26 mouse cellular contexts compared by ENCODE assay signal in genomic region chr6:99368118-99368753, GRCm38 (mm10).
DNase-seq lines count a peak whose midpoint lies in the region; ATAC-seq lines count a peak whose summit lies in the region.
"Had no signal": no experiment of that assay in that cellular context is flagged by ENCODE, and none has a peak within 500 bp of the region (broad histone marks: within the 10 kb centered on the region; RNA-seq: fewer than 3 reads in every experiment).

No protein-coding gene starts in this region.

- H3K4me3 ChIP-seq in neural tube, embryonic 15.5 days (replicated peaks): no peak overlapping the region
- H3K4me3 ChIP-seq: embryonic facial prominence, embryonic 13.5 days; erythroblast, embryonic 14.5 days; forebrain, embryonic 12.5 days; heart, embryonic 15.5 days; midbrain, embryonic 15.5 days; stomach, embryonic 15.5 days had no signal

- H3K4me2 ChIP-seq in neural tube, embryonic 15.5 days: no peak overlapping the region
- H3K4me2 ChIP-seq: embryonic facial prominence, embryonic 13.5 days; forebrain, embryonic 12.5 days; heart, embryonic 15.5 days; hindbrain, embryonic 14.5 days; midbrain, embryonic 15.5 days; stomach, embryonic 15.5 days had no signal

- no peak overlapping the region for H3K9ac ChIP-seq in neural tube, embryonic 15.5 days (replicated peaks)
- H3K9ac ChIP-seq: embryonic facial prominence, embryonic 13.5 days; forebrain, embryonic 12.5 days; heart, embryonic 15.5 days; hindbrain, embryonic 14.5 days; midbrain, embryonic 15.5 days; stomach, embryonic 15.5 days had no signal

- ATAC-seq in megakaryocyte progenitor cell, adult 5-6 weeks (replicated peaks; ENCODE audit: poor library complexity): peak; percentile 50
- no peak for ATAC-seq in neural tube, embryonic 15.5 days (ENCODE audit: low FRiP score)
- ATAC-seq: midbrain, embryonic 15.5 days; Patski had no signal

- WGBS in neural tube, embryonic 15.5 days: 84% methylated on average over 4 of the region's 4 CpGs

- H3K36me3 ChIP-seq in neural tube, embryonic 15.5 days: no peaks in the 10 kb centered on the region
- H3K36me3 ChIP-seq: embryonic facial prominence, embryonic 13.5 days; forebrain, embryonic 12.5 days; heart, embryonic 15.5 days; midbrain, embryonic 15.5 days; stomach, embryonic 15.5 days had no signal

- no peaks in the 10 kb centered on the region; the same call in 1 of the 2 replicates for H3K4me1 ChIP-seq in neural tube, embryonic 15.5 days
- H3K4me1 ChIP-seq: forebrain, embryonic 12.5 days; midbrain, embryonic 15.5 days had no signal

- H3K27ac ChIP-seq in neural tube, embryonic 15.5 days (replicated peaks): no peak overlapping the region
- H3K27ac ChIP-seq: embryonic facial prominence, embryonic 13.5 days; forebrain, embryonic 12.5 days; heart, embryonic 15.5 days; hindbrain, embryonic 14.5 days; midbrain, embryonic 15.5 days had no signal

- no peaks in the 10 kb centered on the region for H3K27me3 ChIP-seq in neural tube, embryonic 15.5 days (replicated peaks)
- H3K27me3 ChIP-seq: embryonic facial prominence, embryonic 13.5 days; forebrain, embryonic 12.5 days; heart, embryonic 15.5 days; midbrain, embryonic 15.5 days; Patski; stomach, embryonic 15.5 days had no signal

- no peaks in the 10 kb centered on the region for H3K9me3 ChIP-seq in neural tube, embryonic 15.5 days (replicated peaks)
- H3K9me3 ChIP-seq: embryonic facial prominence, embryonic 13.5 days; forebrain, embryonic 12.5 days; heart, embryonic 15.5 days; midbrain, embryonic 15.5 days; stomach, embryonic 15.5 days had no signal

- DNase-seq in thymus, postnatal 0 days (ENCODE audit: low spot score): peak; percentile 58
- DNase-seq in thymus, postnatal 10 days (ENCODE audit: low spot score in 2 of 2): no peak
- peak; percentile 6 for DNase-seq in MEL-GATA-1-ER (ENCODE audit: extremely low read depth, low read depth)
- no peak for DNase-seq in spleen, adult 12 weeks (ENCODE audit: low spot score)
- no peak for DNase-seq in left cerebral cortex, adult 18-20 months (ENCODE audit: low spot score in 2 of 2)
- DNase-seq: adrenal gland, postnatal 10 days; cerebellum, adult 2 months; cerebellum, postnatal 25 days; embryo, embryonic 11 days; gastrocnemius, postnatal 36 days; heart, postnatal 4 days; kidney, adult 2 months; kidney, postnatal 10 days; lung, adult 18-20 months; lung, postnatal 10 days; right cerebral cortex, postnatal 25 days had no signal

Comparison
In these comparisons a context has a peak if more than half of its experiments do, and no peak if none do; other contexts are left out.
1. DNase-seq: peak in thymus, postnatal 0 days (single experiment) and MEL-GATA-1-ER (single experiment); none in thymus, postnatal 10 days (0 of 2), spleen, adult 12 weeks (single experiment) and left cerebral cortex, adult 18-20 months (0 of 2).